Mouse (Mus musculus): ENCODE results near the gene Gm27027. TPM values are rescaled to one million over a fixed set of nuclear protein-coding genes. Genes with fewer than 3 reads are reported as not detected.

Gene Gm27027
- total RNA-seq, 2 experiments from 2014 or later: not detected

- DNase-seq: peak in 1 of 2 experiments; percentile 22
These were observed 67.3 kb downstream of the Gm27027 start for GRCm38 (mm10) chr2:93928866-93929265.

DNA sequence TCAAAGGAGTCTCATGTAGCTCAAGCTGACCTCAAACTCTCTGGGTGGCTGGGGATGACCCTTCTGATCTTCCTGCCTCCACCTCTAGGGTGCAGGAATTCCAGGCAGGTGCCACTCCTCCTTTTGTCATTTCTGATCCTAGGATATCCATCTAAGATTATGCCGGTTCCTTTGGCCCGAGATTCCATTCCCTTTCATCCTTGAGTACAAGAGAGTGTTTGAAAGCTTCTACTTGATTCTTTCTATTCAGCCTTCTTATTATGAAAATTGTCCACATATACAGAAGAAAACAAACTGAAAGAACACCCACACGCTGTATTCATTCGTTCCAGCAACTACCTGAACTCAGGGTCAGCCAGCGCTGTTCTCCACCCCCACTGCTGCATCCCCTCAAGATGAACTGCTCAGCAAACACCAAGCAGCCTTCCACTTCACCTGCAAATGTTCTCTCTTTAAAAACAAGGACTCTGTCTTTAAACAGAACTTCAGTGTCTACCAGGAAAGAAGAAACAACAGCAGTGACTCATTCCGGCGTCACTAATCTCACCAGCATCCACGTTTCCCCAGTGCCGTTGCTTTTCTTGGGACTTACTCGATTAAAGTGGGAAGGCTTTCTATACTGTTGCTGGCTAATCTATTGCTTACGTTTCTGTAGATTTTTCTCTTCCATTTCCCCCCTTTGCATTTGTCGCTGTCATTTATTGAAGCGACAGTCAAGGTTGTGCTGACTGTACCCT, 68.3 kb downstream of the Gm27027 start:
- no peak for DNase-seq

DNA sequence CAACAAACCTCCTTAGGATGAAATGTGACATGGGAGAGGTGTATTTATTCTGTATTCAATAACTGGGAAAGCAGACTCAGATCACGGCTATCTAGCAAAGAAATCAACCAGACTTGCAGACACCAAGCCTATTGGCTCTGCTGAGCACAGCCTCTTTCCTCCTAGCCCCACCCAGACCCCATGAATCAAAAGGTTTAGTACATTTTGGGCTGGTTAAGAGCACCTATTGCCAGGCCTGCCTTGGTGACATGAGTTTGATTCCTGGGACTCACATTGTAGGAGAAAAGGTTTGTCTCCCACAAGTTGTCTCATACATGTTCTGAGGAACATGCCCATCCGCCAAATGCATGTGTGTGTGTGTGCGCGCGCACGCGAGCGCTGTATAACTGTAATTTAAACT, 70.0 kb downstream of the Gm27027 start:
- no peak for DNase-seq

DNA sequence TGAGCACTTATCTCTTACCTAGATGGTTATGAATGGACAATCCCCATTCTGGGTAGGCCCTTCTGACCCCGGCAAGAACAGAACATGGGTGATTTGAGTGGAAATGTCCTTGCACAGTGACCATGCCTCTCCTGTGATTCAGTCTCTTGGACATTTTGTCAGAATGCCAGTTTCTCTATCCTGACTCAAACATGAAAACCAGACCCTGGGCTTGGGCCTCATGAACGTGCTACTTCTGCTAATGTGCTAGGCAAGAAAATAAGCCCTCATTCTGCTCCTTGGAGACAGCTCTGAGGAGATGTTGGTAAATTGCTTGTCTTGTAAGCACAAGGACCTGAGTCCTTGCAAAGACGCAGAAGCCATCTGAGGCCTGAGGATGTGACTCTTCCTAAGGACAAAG, 77.1 kb downstream of the Gm27027 start:
- DNase-seq: no peak

GRCm38 (mm10) chr2:93913552-93913951, 82.6 kb downstream of the Gm27027 start:
- no peak for DNase-seq

DNA sequence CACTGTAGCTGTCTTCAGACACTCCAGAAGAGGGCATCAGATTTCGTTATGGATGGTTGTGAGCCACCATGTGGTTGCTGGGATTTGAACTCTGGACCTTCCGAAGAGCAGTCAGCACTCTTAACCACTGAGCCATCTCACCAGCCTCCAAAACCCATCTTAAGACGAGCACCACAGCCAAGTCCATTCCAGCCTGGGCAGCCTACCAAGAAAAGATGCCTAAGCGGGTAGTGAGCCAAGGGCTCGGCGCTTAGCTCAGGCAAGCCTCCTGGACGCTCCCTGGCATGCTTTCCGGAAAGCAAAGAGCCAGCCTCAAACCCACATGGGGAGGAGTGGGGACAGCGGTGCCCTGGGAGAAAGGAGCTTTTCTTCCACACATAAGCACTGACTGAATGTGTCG, 84.2 kb downstream of the Gm27027 start:
- peak; percentile 62 to 66 for DNase-seq

DNA sequence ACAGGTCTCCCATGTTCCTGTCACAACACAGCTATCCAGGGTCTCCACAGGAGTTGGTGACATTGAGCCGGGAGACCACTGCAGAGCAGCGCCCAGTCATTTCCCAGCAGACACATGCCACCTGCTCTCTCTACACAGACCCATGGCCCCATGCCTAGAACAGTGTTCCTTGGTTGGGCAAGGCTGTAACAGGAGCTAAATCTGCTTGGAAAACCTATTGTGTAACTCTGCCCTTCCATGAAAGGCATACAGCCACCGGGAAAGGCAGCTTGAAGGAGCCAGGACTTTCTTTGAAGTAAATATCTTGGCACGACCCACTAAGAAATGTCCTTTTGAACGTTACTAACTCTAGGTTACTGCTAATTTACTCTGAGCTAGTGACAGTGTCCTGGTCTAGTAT, 86.4 kb downstream of the Gm27027 start:
- DNase-seq: peak; percentile 57 to 59

GRCm38 (mm10) chr2:93907519-93908294, 88.4 kb downstream of the Gm27027 start:
- DNase-seq: peak in 1 of 2 experiments; percentile 59

Other genes with a start within 250 kb of the Gm27027 start
- gene Ext2, start 173.8 kb downstream of the Gm27027 start, total RNA-seq (2021): 10 to 100 TPM; 37.9 to 39.9 TPM
- gene Accs, start 146.4 kb downstream of the Gm27027 start, total RNA-seq (2021): 1 to 10 TPM; 4.1 to 5.2 TPM
- not detected for gene Accsl, start 127.2 kb downstream of the Gm27027 start, total RNA-seq (2021)
- 10 to 100 TPM in 1 of 2 experiments, 1 to 10 TPM in 1; 8.9 to 10.9 TPM for gene Gm13889, start 39.2 kb downstream of the Gm27027 start, total RNA-seq (2021)
- gene Alkbh3, start 14.5 kb upstream of the Gm27027 start, total RNA-seq (2021): 10 to 100 TPM; 55.2 to 55.4 TPM
- 10 to 100 TPM; 20.8 to 29.6 TPM for gene Hsd17b12, start 161.6 kb upstream of the Gm27027 start, total RNA-seq (2021)